Mouse (Mus musculus) CD4-positive, CD25-positive, alpha-beta regulatory T cell, adult 2 months (primary cell): ENCODE measurements around the gene Fndc3a.

ENCODE experiments used
- DNase-seq: peaks from one replicate; pipeline ENCODE4 v3.0.0-alpha.2; 2012; ENCODE audit warnings: low read depth, low spot score

Fndc3a gene

DNA sequence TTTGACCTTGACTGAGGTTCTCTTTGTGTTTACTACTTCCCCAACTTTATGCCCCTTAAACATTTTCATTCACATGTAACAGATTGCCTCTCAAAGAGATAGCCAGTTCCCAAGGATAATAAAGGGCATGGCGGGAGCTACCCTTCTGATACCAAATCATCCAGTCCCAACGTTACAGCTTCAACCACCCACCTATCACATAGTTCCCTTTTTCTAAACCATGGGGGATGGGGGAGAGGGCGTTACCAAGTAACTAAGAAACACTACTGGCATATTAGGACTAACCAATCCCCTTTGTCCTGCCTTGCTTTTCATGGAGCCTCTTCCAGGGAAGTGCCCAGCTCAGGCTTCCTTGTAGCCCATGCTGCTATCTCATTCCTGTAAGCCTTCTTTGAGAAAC is 32.6 kb downstream of the Fndc3a start:
- DNase-seq: no peak

DNA sequence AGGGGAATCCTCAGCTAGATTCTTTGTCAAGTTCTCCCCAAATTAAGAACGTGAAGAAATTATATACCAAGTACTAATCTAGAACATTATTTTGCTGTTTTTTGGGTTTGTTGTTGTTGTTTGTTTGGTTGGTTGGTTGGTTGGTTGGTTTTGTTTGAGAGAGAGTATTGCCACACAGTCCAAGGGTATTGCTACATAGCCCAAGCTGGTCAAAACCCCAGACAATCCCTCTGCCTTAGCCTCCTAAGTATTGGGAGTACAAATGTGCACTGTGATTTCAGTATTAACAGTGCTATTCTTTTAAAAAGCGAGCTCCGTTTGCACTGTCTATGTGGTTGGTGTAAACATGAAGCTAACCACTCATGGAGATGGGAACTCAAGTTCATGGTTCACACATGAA is 37.9 kb downstream of the Fndc3a start:
- no peak for DNase-seq

DNA sequence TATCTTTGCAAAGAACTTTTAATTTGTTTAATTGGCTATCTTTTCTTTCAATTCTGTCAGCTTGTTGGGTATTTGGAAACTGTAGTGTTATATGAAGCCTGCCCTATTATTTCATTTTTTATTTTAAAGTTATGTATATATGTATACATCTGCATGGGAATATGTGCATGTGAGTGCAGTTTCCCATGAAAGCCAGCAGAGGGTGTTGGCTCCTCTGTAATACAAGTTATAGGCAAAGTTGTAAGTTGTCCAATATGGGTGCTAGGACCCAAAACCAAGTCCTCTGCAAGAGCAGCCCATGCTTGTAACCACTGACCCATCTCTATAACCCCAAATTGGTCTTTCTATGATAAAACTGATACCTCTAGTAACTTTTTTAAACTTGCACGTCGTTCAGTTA is 38.8 kb downstream of the Fndc3a start:
- DNase-seq: peak; percentile 7

DNA sequence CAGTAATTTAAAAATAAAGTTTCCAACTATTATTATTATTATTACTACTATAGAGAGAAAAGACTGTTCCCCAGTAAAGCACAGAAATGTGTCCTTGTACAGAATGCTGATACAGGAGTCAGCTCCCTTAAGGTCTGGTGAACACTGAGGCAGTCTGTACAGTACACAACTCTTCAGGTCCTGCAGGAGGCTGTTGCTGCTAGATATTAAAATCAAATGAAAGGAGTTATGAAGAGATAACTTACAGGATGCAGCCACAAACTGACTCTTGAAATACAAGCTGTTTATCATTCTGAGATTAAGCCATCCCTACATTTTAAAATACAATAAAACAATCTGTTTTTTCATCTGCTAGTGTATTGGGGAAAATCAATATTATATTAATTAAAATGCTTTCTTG is 60.5 kb downstream of the Fndc3a start:
- DNase-seq: no peak

DNA sequence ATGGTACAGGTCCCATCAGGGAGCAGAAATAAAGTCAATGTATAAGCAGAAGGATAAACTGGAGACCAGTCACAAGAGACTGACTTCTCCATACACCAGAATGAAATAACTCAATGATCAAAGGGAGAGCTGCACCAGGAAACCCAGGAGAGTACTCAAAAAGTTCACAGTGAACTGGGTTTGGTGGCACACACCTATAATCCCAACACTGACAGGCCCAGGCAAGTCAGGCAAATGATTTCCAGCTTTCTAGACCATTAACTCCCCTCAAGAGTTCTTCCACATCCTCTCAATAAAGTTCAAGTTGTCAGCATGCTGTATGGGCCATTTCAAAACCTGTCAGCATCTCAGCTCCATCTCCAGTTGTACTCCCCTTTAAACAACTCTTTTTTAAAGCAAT is 64.3 kb downstream of the Fndc3a start:
- no peak for DNase-seq

DNA sequence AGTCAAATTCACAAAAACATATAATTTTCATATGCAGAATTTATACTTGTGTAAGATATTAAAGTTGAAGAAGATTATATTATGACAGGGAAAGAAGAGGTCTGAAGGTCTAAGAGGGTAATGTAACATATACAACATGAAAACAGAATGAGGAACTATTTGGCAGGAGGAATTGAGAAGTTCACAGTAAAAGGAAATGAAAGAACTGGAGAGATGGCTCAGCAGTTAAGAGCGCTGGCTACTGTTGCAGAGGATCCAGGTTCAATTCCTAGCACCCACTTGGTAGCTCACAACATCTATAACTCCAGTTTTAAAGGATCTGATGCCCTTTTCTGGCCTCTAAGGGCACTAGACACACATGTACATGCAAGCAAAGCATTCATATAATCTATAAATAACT is 65.2 kb downstream of the Fndc3a start:
- DNase-seq: no peak

DNA sequence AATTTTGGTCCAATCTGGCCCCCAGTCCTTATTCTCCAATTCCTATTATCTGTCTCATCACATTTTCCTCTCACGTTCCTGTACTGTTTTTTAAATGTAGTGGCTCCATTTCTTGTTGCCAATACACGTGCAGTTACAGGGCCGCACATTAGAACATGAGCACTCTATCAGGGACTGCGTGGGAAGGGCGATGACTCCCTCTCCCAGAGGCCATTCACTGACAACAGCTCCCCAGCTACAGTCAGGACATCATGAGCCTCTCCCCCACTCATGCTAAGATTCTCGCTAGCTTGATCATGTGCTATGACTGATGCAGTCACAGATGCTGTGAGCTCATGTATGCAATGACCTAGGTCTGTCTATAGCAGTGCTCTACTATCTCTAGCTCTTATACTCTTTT is 71.3 kb downstream of the Fndc3a start:
- DNase-seq: no peak

DNA sequence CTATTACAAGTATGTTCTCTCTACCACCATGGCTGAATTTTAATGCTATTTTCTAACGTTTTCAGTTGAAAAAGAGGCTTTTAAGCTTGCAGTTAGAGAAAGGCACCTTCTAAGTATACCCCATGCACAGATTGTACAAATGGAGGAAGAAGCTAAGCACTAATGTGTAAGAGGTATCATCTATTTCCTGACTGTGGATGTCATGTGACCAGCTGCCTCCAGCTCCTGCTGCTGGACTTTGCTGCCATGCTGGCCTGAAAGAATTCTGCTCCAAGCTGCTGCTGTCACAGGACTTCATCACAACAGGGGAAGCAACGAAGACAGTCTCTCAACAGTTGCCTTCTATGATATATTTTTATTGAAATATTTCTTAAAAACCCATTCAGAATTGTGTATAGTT is 76.2 kb downstream of the Fndc3a start:
- no peak for DNase-seq

DNA sequence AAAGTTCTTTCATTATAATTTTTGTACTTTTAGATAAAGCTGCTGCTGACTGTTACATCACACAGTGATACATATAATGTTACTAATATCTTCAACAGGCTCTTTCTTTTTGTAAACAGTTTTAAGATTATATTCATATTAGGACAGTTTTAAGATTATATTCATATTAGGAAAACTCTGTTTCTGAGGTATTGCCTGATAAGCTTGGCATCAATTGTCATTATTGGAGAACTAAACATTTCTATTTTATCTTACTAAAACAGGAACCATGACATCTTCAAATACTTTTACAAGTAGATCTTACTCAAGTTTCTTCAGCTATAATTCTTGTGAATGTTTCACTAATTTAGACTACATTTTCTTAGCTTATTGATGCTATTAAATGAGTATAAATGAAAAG is 84.4 kb downstream of the Fndc3a start:
- no peak for DNase-seq

DNA sequence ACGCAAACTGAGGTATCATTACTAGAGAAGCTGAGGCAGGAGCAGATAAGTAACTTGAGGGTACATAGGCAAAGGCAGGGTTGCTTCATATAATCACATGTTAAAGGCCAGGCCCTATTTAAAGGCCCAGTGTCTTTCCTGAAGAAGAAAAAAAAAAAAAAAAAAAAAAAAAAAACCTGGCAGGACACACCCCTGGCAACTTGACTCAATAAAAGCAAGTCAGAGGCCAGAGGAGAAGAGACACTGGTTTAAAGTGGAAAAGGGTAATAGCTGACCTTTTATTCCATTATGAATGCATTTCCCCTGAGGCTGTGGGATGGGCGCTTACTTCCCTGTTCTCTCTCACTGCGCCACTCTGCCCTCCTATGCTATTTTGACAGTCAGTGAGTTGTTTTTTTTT is 105.7 kb downstream of the Fndc3a start:
- no peak for DNase-seq

DNA sequence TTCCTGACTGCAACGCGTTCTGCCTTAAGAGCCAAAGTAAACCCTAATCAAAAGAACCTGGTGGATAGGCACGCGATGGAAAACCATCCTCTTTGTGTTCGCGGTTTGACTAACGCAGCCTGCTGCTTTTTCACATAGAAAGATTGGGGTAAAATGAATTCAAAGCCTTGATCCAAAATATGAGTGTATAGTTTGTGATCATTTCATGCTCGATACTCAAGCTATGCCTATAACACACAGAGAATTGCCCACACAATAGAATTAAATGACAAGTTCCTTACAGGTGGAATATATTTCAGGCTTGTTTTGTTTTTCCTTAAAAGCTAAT is 106.6 kb downstream of the Fndc3a start:
- no peak for DNase-seq

DNA sequence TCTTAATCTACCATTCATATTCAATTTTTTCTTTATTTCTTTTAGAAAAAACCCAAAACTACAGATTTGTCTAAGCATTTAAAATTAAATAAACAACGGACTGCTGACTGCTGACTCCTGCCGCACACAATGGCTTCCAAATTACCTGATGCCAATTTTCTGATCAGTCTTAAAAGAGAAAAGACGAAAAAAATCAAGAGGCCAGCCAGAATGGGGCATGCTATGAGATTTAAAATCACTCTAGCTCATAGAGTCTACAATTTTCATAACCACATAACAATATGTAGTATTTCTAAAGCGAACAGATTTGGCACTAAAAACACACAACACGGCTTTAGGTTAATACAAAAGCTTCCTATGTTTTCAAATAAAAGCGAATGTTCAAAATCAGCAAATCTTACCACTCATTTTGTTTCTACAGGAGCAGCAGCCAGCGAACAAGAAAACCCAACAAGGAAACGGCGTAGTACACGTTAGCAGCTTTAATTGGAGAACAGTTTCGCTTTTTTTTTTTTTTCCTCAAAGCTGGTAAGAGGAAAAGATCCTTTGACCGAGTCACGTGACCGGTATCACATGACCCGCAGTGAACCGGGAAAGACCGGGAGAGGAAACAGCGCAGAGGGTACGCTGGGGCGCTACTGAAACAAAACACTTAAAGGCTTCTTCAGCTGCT is 107.1 kb downstream of the Fndc3a start:
- DNase-seq: peak; percentile 77

DNA sequence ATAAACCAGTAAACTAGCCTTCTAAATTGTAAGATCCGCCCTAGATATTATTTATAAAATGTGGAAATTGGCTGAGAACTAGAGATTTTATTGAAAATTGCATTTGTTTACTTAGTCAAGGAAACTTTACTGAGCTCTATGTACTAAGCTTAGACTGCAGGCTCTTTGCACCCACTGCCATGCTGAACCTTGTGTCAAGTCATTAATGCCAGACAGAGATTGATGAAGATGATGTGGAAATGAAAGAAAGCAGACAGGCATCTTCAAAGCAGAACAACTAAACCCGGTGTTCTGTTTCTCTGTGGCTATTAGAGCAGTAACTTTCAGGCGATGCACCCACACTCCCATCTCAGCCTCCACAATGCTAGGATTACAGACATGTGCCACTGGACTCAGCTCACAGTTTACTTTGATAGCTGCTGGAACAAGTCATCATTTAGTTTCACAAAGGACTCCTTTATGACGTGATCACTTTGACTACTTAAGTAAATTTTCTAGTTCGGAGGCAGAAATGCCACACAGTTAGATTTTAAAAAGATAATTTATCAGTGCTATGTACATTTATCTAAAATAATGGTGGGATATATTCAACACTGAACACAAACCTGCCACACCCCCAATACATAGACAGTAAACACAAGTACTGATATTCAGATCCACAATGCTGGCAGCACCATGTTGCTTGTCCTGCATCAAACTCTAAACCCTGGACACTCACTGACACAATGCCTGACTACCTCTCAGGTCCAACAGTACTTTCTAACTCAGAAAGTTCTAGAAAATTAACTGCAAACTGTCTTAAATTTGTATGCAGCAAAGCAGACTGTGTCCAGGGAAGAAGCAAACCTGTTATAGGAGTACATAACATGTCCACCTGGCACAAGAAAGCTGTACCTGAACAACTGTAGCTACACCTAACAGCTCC is 108.2 kb downstream of the Fndc3a start:
- DNase-seq: no peak

DNA sequence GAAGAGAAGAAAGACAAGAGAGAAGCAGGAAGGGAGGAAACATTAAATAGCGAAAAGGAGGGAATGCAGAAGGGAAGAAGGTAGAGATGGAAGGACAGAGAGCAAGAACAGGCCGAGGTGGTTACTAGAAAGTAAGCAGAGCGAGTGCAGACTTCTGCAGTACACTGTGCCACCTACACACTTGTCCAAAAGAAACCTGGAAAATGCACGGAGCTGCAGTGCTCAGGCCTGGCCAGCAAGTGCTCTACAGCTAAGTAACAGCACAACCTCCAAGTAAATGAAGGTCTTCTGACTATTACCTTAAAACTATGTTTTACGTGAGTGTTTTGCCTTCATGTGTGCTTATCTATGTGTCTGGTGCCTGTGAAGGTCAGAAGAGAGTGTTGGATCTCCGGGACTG is 109.4 kb downstream of the Fndc3a start:
- no peak for DNase-seq

DNA sequence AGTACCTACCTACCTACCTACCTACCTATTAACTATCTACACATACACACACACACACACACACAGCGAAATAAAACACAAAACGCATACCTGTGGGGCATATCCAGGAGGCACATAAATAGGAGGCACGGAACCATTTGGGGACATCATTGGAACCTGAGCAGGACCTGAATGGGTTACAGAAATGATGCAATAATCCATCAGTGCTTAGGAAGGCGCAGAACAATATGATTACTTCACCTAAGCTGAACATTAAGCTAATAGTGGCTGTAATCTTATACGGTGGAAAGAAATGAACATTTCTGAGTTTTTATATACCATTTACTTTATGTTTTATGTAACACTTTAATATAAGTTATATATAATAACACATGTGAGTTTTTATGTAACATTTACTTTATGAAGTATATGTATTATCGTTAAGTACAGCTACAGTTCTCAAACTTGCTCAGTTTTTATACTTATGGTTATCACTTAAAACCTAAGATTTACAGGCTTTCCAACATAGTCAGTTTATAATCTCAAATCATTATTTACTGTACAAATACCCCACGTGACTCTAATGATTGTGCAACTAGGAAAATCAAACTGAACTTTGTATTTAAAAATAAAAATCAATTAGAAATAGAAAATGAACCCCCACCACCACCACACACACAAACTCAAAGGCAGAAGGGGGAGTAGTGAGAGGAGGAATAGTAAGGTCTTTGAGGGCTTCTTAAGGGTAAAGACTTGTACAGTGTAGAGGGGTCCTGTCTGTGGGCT is 110.6 kb downstream of the Fndc3a start:
- no peak for DNase-seq

DNA sequence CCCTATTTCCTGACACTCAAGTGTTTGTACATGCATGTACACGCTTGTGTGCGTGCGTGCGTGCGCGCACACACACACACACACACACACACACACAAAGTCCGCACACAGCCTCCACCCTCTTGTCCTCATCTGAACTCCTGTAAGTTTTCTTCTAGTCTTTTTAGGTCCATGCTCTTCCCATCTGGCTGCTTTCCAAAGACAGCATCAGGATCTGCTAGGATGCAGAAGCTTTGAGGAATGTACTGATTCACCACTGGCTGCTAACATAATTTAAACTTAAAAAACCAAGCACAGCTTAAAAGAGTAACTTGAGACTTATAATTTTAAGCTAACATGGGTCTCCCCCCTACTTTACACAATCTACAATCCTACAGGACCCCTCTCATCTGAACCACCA is 115.6 kb downstream of the Fndc3a start:
- no peak for DNase-seq

DNA sequence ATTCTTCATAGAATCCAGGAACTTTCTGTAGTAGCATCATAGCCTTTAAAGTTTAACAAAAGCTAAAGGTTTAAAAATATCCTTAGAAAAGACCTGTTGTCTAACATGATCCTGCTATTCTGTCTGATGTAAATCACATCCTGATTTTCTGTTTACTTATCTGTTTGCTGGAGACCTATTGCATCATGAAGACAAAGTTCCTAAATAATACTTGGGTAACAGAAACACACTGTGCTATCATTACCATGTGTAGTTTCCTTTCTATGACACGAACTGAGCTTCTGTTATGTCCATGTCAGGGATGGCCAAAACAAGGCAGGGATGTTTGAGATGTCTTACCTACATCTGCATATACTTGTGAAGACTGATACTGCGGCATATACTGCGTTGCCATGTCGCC is 120.4 kb downstream of the Fndc3a start:
- DNase-seq: no peak

DNA sequence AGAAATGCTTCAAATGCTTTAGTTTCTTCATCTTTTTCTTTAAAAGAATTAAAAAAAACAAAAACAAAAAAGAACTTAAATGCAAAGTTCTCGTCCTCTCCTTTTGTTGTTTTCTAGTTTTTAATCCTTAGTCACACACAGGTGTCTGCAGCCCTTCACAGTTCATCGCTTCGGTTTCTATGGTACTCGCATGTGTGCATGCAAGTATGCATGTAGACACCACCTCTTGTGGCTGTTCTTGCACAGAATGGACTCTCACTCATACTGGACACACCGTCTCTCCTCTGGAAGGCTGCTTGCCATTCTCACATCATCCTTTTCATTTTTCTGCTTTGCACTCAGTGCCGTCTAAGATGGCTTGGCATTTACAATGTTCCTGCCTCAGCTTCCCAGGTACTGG is 126.8 kb downstream of the Fndc3a start:
- no peak for DNase-seq

DNA sequence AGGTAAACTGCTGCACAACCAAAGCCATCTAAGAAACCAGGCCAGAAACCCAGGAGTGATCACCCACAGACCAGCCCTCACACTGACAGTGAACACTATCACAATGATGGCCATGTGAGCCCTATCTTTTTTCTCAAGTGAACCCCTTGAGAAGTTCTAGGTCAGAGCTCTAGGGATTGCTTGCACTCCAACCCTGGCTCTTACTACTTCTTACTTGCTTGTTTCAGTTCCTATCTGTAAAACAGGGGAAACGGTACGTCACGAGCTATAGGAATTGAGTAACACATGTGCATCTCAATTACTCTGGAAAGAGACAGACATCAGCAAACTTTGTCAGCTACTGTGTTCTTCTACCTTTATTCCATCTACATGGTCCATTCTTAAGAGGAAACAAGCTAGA is 128.8 kb downstream of the Fndc3a start:
- DNase-seq: no peak

DNA sequence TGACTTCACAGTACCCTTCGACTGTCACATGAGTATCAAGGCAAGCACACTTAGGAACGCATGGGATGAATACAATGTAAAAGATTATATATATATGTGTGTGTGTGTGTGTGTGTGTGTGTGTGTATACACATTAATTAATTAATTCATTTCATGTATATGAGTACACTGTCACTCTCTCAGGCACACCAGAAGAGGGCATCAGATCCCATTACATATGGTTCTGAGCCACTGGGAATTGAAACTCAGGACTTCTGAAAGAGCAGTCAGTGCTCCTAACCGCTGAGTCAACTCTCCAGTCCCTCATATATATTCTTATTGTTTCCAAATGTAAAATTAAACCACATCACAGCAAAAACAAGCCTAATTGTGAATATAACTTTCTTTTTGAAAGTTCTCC is 133.5 kb downstream of the Fndc3a start:
- no peak for DNase-seq

DNA sequence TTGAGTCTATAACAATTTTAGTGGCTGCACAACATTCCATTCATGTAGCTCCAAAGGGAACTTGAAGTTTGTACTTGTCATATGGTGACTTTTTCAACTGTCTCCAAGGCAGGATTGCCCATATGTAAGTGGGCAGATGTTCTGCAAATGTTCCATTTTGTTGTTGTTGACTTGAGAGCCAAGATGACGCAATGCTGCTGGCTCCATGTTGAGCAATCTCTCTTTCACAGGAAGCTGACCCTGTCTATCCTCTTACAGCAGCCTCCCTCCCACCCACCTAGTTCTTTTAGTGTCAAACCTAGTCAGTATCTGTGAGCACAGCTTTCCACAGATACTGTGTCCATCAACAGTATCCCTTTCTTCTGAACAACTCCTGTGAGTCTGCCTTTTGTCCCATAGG is 145.9 kb downstream of the Fndc3a start:
- DNase-seq: no peak

DNA sequence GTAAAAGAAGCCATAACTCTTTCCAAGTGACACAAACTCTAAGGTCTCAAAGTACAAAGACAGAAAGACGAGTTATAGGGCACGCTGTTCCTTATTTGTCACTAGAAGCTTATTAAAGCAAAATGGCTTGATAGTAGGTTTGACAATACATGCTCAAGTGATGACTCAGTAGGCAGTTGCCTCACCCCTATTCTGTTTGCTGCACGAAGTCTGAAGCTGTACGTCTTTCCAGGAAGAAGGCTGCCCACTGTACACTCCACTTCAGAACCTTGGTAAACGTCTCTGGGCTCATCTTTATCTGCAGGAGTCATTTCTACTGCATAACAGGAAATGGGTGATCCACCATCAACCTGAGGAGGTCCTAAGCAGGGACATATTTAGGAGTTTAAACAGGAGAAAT is 151.0 kb downstream of the Fndc3a start:
- no peak for DNase-seq

DNA sequence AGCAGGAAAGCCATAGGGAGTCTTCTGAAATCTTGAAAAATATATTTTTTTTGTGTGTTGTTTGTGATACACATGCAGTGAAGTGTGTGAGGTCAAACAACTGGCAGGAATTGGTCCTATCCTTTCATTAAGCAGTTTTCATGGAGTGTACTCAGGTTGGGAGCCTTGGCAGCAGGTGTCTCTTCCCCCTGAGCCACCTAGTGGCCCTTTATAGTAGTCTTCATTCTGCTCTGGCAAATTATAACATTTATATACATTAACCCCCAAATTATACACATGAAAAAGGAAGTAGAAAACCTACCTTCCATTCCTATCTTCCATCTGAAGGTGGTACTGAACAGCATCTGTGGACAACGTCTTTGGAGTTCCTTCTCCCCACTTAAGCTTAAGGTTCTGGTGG is 154.0 kb downstream of the Fndc3a start:
- no peak for DNase-seq
